Mouse (Mus musculus) liver, embryonic 14.5 days (tissue): ENCODE results near the gene Pwwp2b.

Source experiments
- CTCF ChIP-seq: IDR thresholded peaks from 2 replicates; pipeline ENCODE4 v1.5.1; 2016; ENCODE audit warnings: antibody characterized with exemption, low read depth, control low read depth
- EP300 ChIP-seq: IDR thresholded peaks from 2 replicates; pipeline ENCODE4 v1.6.1; 2016; ENCODE audit warnings: antibody characterized with exemption, low read depth

DNA sequence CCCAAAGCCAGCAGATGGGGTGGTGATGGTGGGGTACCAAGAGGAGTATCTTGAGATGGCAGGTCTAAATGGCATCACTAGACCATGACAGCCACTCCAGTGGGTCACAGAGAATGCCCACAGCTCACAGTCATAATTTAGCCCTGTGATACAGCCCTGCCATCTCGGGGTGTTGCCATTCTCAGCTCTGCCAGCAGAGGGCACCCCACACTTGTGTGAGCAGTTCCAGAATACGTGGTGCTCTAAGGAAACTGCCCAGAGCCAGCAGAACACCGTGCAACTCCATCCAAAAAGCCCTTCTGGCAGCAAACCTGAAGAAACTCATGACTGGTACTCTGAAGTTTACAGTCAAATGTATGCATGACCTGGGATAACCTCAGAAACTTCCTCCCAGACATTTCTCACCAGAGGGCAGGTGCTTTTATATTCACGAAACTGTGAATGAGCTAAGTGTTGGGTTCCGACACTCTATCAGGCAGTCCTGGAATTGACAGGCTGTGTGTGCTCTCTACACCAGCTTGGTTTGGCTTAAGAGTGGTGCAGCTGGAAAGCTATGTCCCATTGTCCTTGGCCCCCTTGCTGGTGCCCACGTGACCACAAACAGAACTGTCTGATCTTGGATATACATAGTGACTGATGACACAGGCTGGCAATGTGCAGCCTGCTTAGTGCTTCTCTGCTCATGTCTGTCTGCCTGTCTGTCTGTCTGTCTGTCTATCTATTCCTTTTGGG lies 55.2 kb downstream of the Pwwp2b start:
- TF ChIP-seq CTCF (peak; percentile 94), EP300 (no peak)
